Comparison of ENCODE assay signal across 29 mouse cellular contexts in genomic region chr5:103102876-103103393, GRCm38 (mm10).
DNase-seq lines count a peak whose midpoint lies in the region; ATAC-seq and TF ChIP-seq lines count a peak whose summit lies in the region.
"Had no signal": no experiment of that assay in that cellular context is flagged by ENCODE, and none has a peak within 500 bp of the region (broad histone marks: within the 10 kb centered on the region; RNA-seq: fewer than 3 reads in every experiment).

No protein-coding gene starts in this region.

- H3K4me1 ChIP-seq in hindbrain, embryonic 13.5 days (replicated peaks) = 0 out of 2 replicates have a peak, but pooled peaks cover 2% of the 10 kb centered on the region
- no peaks in the 10 kb centered on the region for H3K4me1 ChIP-seq in hindbrain, embryonic 14.5 days (replicated peaks; ENCODE audit: control insufficient read depth, insufficient read depth, low read length)
- peaks cover 19% of the 10 kb centered on the region for H3K4me1 ChIP-seq in cerebellum, adult 2 months (ENCODE audit: control insufficient read depth, insufficient read depth, low read length)
- H3K4me1 ChIP-seq in forebrain, embryonic 10.5 days = no peaks in the 10 kb centered on the region
- H3K4me1 ChIP-seq: embryonic facial prominence, embryonic 15.5 days; hindbrain, embryonic 15.5 days; kidney, embryonic 15.5 days; neural tube, embryonic 13.5 days had no signal

- no peak overlapping the region for H3K4me2 ChIP-seq in hindbrain, embryonic 13.5 days
- H3K4me2 ChIP-seq in hindbrain, embryonic 14.5 days (replicated peaks) = no peak overlapping the region
- H3K4me2 ChIP-seq: embryonic facial prominence, embryonic 15.5 days; heart, embryonic 11.5 days; hindbrain, embryonic 15.5 days; kidney, embryonic 15.5 days; midbrain, embryonic 13.5 days; neural tube, embryonic 13.5 days had no signal

- CTCF ChIA-PET in Patski (lab: Charles Lee) = interaction anchor here (0.7 to 1.3 kb wide), 5 partner anchors 10 to 13 kb away, joined by 3 to 4 read pairs (median 3); no protein-coding TSS in a partner anchor

- no peak for DNase-seq in hindbrain, embryonic 14.5 days (ENCODE audit: low spot score)
- peak; percentile 92 for DNase-seq in Patski (ENCODE audit: low read depth, low spot score)
- peak; percentile 47 to 53 for DNase-seq in cerebellum, adult 2 months
- DNase-seq in cerebellum, postnatal 25 days = peak; percentile 42 to 63
- no peak for DNase-seq in forebrain, embryonic 10.5 days (ENCODE audit: extremely low spot score, low spot score)
- DNase-seq in left cerebral cortex, adult 9 months (ENCODE audit: low spot score in 2 of 2) = no peak
- DNase-seq: adrenal gland, adult 8-10 months; gastrocnemius, adult 2 months; gastrocnemius, postnatal 36 days; heart, adult 18-20 months; heart, postnatal 4 days; kidney, adult 11 months; kidney, postnatal 25 days; liver; lung, adult 2 months; lung, postnatal 10 days; right cerebral cortex, postnatal 4 days had no signal

- H3K27me3 ChIP-seq in hindbrain, embryonic 13.5 days = no peaks in the 10 kb centered on the region
- H3K27me3 ChIP-seq in hindbrain, embryonic 14.5 days (ENCODE audit: control insufficient read depth, insufficient read depth, low read length) = no peaks in the 10 kb centered on the region
- H3K27me3 ChIP-seq in Patski = no peaks in the 10 kb centered on the region
- H3K27me3 ChIP-seq in cerebellum, adult 2 months (ENCODE audit: control insufficient read depth, insufficient read depth, low read length) = no peaks in the 10 kb centered on the region
- no peaks in the 10 kb centered on the region for H3K27me3 ChIP-seq in forebrain, embryonic 10.5 days (ENCODE audit: poor library complexity, severe bottlenecking)
- H3K27me3 ChIP-seq: embryonic facial prominence, embryonic 15.5 days; hindbrain, embryonic 15.5 days; kidney, embryonic 15.5 days; midbrain, embryonic 13.5 days; neural tube, embryonic 13.5 days had no signal

- H3K27ac ChIP-seq in hindbrain, embryonic 13.5 days = 0 out of 2 replicates have a peak overlapping the region, but pooled peaks have one; percentile 27
- no peak overlapping the region for H3K27ac ChIP-seq in hindbrain, embryonic 14.5 days
- H3K27ac ChIP-seq in cerebellum, adult 2 months (ENCODE audit: insufficient read depth, low read length) = no peak overlapping the region
- no peak overlapping the region for H3K27ac ChIP-seq in forebrain, embryonic 10.5 days
- H3K27ac ChIP-seq: embryonic facial prominence, embryonic 15.5 days; gastrocnemius, adult 2 months; hindbrain, embryonic 15.5 days; kidney, embryonic 15.5 days; liver, embryonic 14.5 days; macrophage; midbrain, embryonic 13.5 days; neural tube, embryonic 13.5 days had no signal

- TF ChIP-seq CTCF in Patski (IDR thresholded peaks at IDR 0.05) = no peak
- no peak for TF ChIP-seq CTCF in cerebellum, adult 2 months (IDR thresholded peaks at IDR 0.05; ENCODE audit: borderline replicate concordance, insufficient read depth, low read depth, low read length)

- no peaks in the 10 kb centered on the region for H3K9me3 ChIP-seq in hindbrain, embryonic 13.5 days
- H3K9me3 ChIP-seq in hindbrain, embryonic 14.5 days (ENCODE audit: control insufficient read depth, low read length) = no peaks in the 10 kb centered on the region
- no peaks in the 10 kb centered on the region for H3K9me3 ChIP-seq in forebrain, embryonic 10.5 days
- H3K9me3 ChIP-seq: embryonic facial prominence, embryonic 15.5 days; hindbrain, embryonic 15.5 days; kidney, embryonic 15.5 days; midbrain, embryonic 13.5 days; neural tube, embryonic 13.5 days had no signal

- no peak for TF ChIP-seq POLR2A in cerebellum, adult 2 months (IDR thresholded peaks at IDR 0.05; ENCODE audit: borderline replicate concordance, insufficient read depth, low read length)

- no peak for ATAC-seq in hindbrain, embryonic 13.5 days (ENCODE audit: low FRiP score)
- ATAC-seq in hindbrain, embryonic 14.5 days (ENCODE audit: low FRiP score) = no peak
- ATAC-seq in Patski = peak; percentile 93
- ATAC-seq: CD4-positive, CD25-positive, alpha-beta regulatory T cell, adult 4 months; forebrain, embryonic 16.5 days; inflammation-experienced regulatory T-cells, adult 6 months; midbrain, embryonic 13.5 days had no signal

- in situ Hi-C loops in Patski (cut with MboI; ENCODE audit: low pct_unique_long_range_greater_than_20kb) = no loop called here

- no peak overlapping the region for H3K4me3 ChIP-seq in hindbrain, embryonic 13.5 days
- no peak overlapping the region for H3K4me3 ChIP-seq in hindbrain, embryonic 14.5 days (replicated peaks; ENCODE audit: low read length)
- no peak overlapping the region for H3K4me3 ChIP-seq in cerebellum, adult 2 months (replicated peaks; ENCODE audit: insufficient read depth, low read depth, low read length)
- no peak overlapping the region for H3K4me3 ChIP-seq in forebrain, embryonic 10.5 days
- H3K4me3 ChIP-seq: embryonic facial prominence, embryonic 15.5 days; gastrocnemius, adult 2 months; hindbrain, embryonic 15.5 days; kidney, embryonic 15.5 days; midbrain, embryonic 13.5 days; neural tube, embryonic 13.5 days had no signal

- POLR2A ChIA-PET in Patski (lab: Charles Lee) = no interaction called here

- peaks cover 7% of the 10 kb centered on the region; the same call in 1 of the 2 replicates for H3K36me3 ChIP-seq in hindbrain, embryonic 13.5 days
- no peaks in the 10 kb centered on the region for H3K36me3 ChIP-seq in hindbrain, embryonic 14.5 days (replicated peaks; ENCODE audit: control insufficient read depth, insufficient read depth)
- no peaks in the 10 kb centered on the region for H3K36me3 ChIP-seq in forebrain, embryonic 10.5 days (replicated peaks)
- H3K36me3 ChIP-seq: embryonic facial prominence, embryonic 15.5 days; hindbrain, embryonic 15.5 days; kidney, embryonic 15.5 days; neural tube, embryonic 13.5 days had no signal

- no peak overlapping the region for H3K9ac ChIP-seq in hindbrain, embryonic 13.5 days
- no peak overlapping the region for H3K9ac ChIP-seq in hindbrain, embryonic 14.5 days
- H3K9ac ChIP-seq: embryonic facial prominence, embryonic 15.5 days; hindbrain, embryonic 15.5 days; kidney, embryonic 15.5 days; liver, embryonic 14.5 days; midbrain, embryonic 13.5 days; neural tube, embryonic 13.5 days had no signal

- 71% methylated on average over 5 of the region's 5 CpGs for WGBS in hindbrain, embryonic 13.5 days
- WGBS in hindbrain, embryonic 14.5 days = 75% methylated on average over 5 of the region's 5 CpGs
- WGBS in cerebellum, adult 2 months = 46% methylated on average over 5 of the region's 5 CpGs
- 82% methylated on average over 5 of the region's 5 CpGs for WGBS in forebrain, embryonic 10.5 days

Comparison
In these comparisons a context has a peak if more than half of its experiments do, and no peak if none do; other contexts are left out.
1. DNase-seq: peak in Patski (single experiment), cerebellum, adult 2 months (2 of 2) and cerebellum, postnatal 25 days (2 of 2); none in hindbrain, embryonic 14.5 days (single experiment), forebrain, embryonic 10.5 days (single experiment) and left cerebral cortex, adult 9 months (0 of 2).